Mouse (Mus musculus) liver (tissue): ENCODE data around the gene Trpd52l3.
"Not testable (repeated sequence)": the region's sequence is repeated elsewhere in the genome, so short reads cannot be mapped to it uniquely, and the experiment has no call there.

Source experiments
- DNase-seq: peaks from one replicate; pipeline ENCODE4 v3.0.0-alpha.2; 2020; ENCODE audit warnings: mixed read lengths

Gene Trpd52l3

DNA sequence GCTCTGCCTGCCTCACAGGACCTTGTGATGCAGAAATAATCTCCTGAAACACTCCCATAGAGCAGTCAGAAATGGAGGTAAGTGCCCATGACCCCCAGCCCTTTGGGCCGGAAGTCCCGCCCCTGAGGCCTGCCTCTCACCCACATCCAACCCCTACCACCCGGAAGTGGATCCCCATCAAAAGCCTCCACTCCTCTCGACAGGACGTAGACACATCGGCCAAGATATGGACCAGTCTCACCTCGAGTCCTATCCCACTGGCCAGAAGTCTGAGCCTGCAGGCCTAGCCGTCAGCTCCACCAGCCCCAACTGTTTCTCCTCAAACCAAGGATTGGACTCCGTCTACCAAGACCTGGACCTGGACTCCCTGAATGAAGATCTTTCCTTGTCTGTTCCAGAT lies at the start of gene Trpd52l3:
TSS of gene Trpd52l3 (plus strand) at position 170 of the 400 bp plus-strand sequence.
- DNase-seq: no peak

DNA sequence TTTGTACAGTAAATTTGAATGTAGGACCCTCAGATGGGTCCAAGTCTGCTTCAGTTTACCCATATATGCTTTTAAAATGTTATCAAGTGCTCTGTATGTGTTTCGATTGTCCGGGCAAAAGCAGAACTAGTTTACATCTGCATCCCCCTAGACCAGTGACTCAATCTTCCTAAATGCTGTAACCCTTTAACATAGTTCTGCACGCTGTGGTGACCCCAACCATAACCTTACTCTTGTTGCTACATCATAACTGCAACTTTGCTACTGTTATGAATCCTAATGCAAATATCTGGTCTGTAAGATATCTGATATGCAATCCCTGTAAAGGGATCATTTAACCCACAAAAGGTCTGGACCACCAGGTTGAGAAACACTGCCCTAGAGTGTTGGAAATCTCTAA lies 49.8 kb upstream of the Trpd52l3 start:
- no peak for DNase-seq

DNA sequence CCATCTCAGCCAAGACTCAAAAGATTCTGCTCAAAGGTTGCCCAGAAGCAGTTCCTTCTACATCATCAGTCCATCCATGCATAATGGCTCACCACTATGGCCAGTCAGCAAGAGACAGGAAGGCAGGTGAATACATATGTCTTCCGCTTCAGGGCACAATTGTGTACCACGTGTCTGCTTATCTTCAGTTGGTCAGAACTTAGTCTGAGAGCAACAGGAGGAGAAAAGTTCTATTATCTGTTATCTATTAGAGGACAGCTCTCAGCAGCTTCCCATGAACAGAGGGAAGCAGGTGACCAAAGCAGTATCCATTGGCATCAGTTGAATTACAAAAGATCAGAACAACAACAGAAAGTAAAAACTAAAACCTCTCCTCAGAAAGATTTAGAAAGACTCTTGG lies 48.1 kb upstream of the Trpd52l3 start:
- DNase-seq: no peak

DNA sequence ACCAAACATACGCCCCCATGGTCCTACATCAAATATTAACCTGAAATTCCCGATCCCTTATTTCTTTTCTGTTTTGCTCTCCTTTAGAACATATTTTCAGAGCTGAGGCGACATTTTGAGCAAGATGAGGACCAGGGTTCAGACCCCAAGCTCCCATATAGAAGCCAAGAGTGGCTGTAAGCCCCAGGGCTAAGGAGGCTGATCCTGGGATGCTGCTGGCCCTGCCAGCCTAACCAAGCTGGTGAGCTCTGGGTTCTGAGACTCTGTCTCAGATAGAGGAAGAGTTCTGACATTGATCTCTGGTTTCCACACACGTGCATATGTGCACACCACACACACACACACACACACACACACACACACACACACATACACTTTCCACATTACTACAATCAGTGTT lies 42.7 kb upstream of the Trpd52l3 start:
- no peak for DNase-seq

DNA sequence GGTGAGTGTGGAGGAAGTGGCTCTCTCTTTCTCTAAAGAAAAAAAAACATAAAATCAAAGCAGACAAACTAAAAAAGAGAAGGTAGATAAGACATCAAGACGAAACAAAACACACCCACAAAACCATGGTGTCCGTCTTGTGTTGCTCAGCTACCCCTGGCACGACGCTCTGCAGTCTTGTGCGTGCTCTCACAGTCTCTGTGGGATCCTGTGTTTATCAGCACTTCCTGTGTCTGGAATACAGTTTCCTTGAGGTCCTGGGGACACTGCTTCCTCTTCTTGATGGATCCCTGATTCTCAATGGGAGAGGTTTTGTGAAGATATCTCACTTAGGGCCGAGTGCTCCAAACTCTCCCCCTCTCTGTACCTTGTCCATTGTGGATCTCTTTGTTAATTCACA lies 41.7 kb upstream of the Trpd52l3 start:
- no peak for DNase-seq

DNA sequence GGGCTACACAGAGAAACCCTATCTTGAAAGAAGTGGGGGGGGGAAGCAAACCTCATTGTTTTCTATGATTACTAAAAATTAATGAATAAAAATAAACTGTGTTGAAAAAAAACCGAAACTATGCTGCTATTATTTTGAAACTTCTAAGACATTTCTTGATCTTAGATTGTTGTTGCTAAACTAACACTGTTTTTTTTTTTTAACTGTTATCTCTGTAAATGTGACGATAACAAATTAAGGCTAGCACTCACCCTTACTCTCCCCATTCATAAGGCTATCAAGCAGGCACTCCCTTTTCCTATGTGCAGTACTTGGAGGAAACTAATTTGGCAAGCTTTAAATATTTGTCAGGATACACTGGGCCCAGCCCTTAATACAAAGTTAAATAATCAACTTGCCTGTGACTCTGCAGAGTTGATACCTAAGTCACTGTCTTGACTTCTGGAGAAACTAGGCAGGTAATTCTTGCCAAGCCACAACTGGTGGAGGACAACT lies 39.9 kb upstream of the Trpd52l3 start:
- DNase-seq: no peak

DNA sequence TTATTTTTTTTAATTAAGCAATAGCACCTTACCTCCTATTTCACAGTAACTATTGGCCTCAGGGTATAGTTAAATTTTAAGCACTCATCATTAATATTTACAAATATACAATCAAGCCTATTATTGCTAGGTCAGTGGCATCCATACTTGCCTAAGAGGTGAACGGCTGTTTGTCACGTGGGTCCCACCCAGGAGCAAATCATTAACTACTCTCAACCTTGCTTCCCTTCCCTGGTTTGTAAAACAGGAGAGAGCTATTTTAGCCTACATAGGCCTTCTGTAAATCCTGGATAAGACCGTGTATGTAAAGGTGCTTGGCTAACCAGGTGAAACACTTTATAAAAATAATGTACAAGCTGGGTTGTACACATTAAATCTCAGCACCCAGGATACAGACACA lies 35.6 kb upstream of the Trpd52l3 start:
- no peak for DNase-seq

DNA sequence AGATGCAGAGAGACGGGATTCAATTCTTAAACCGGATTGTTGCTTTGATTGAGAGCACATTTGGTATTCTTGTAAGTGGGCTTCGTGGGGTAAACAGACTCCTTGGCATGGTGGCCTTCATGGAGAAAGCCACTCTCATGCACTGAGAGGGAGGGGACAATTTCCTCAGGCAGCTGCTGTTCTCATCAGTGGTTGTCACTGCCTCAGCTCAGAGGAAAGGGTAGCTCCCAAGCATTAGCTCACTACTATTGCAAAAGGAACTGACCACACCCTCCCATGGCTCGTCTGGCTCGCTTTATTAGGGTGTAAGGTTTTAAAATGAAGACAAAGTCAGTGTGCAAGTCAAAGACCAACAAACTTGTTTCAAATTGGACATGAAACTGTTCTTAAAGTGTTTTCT lies 30.2 kb upstream of the Trpd52l3 start:
- no peak for DNase-seq

DNA sequence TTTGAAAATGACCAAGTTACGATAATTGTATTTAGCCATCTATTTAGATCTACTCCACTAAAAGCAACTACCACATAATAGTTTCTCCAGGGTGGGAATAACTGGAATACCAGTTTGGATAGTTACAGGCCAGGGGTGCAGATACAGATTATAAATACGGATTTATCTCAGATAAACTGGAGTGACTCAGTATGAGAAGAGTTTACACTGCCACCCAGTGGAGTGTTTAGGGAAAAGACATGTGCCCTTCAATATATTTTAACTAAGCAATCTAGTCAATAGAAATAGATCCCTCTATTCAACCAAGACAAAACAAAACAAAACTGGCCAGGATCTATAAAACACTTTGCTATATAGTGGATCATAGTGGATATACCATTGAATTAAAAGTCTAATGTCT lies 24.7 kb upstream of the Trpd52l3 start:
- no peak for DNase-seq

DNA sequence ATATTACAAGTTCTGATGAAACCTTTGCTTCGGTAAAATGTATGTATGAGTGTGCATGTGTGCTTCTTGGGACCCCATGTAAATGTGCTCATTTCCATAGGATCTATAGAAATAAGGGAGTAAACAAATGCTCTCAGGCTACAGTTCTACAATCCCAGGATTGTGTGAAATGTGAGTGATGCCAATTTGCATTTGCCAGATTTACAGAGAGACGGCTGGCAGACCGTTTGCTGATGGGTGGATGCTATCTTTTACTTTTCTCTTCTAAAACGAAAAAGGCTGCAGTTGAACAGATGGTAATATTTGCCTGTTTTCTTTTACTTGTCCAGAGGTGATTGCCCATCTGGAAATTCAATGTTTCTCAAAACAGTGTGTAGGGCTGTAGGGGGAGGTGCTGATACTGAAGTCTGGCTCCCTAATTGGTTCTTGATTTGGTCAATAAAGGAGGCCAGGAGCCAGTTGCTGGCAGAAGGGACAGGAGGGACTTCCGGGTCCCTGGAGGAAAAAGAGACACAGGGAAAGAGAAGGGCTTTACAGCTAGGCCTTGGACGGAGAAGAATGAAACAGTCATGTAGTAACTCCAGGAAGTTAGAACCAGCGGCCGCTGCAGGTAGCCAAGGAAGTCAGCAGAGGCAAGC lies 24.0 kb upstream of the Trpd52l3 start:
- no peak for DNase-seq

DNA sequence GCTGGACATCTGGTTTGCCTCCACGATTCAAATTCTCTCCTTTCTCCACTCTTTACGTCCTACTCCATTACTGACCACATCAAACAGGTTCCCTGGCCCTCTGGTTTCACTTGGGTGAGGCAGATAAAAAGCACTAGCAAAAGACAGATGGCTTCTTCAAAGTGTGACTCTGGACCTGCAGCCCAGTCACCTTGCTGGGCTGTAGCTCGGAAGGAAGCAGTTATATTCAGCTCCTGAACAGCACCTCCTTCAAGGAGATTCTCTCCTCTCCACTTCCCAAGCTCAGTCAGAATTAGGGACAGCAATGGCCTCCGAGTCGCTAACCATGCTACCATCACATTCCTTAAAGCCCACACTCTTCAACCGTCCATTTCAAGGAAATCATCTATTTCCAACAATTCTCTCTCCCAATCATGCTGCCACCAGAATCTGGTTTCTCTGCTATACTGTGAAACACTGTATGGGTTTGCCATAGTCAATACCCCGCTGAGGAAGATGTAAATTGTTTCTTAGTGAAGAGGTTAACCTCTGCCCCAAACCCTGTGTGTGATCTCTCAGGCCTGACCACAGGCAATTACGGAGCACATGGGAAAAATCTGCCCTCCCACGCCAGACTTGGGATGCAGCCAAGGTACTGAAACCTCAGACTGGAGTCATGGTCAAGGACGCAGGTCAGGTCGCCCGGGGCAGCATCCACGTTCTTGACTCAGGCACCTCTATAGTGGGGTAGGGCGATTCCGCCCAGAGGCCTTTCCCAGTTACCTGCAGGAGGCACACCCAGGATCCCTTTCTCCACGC lies 19.2 kb upstream of the Trpd52l3 start:
- DNase-seq: no peak

DNA sequence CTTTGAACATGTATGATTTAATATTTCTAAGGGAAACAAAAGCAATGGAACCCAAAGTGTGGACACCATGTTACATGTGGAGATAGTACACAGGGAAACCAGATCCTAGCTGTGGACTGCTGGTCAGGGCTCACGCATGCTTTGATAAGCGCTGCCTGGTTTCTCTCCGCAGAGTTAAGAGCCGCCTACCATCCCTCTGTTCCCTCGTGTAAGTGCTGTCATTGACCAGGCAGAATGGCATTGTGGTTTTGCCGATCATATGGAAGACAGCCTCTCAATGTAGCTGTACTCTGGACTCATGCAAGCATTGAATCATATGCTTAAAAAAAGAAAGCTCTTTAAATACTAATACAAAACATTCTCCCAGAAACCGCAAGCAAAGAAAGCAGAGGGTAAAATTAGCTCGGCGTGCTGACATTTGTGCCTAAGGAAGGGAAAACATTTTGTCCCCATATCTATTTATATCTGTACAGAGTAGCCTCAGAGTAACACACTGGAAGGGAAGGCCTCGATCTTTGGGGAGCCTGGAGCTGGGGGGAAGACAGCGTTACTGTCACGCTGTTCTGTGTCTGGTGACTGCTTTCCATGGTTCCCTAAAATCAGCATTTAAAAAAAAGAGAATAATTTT lies 17.0 kb upstream of the Trpd52l3 start:
- no peak for DNase-seq

DNA sequence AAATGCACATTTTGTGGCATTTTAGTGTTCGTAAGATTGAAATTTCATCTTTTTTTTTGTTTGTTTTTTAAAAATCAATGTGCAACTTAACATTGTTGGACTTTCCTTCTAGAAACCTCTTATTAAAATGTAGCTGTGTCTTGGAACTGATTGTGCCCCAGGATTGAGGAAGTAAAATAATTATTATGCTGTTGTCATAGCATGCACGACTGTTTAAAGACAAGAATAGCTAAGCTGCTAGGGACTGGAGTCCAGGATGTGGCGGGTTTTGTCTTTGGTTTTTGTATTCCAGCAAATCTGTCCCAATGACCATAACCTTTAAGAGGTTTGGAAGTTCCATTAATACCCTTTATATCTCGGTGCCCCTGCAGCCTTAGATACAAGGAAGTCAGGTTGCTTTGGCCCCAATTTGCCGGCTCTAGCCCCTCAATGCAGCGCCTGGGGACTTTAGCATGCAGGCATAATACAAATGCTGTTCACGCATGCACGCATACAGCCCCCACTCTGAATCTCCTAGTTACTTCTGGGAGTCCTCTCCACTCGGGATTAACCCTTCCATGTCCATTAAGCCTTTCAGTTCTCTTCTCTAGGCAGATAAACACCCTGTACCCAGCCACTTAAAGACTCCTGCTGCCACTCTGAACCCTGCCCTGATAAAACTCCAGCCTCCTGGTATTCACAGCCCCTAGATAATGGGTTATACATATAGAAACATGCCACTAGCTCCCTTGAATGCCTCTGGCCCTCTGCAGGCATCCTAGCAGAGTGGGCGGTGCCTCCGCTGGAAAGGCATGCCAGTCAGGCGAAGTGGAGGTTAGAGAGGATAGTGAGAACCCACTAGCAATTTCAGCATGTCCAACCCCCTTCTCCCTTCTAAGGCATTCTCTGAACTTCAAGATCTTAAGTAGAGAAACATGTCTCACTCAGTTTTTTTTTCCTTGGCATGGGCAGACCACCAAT lies 2.9 kb upstream of the Trpd52l3 start:
- DNase-seq: no peak

DNA sequence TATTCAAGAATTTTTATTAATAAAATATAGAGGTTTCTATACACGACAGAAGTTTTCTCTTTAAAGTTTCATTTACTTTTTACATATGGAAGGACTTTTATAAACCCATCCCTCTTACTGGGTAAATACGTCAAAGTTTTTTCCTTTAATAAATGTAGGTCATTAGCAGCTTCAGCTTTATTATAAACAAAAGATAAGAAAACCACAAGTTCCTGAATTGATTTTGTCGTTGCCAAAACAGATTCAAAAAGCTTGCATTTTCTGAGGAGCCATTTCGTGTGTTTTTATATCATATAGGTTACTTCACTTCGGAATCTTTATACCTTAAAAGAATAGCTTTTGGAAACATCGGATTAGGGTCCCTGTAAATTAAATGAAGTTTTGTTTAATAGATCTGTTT lies 2.0 kb upstream of the Trpd52l3 start:
- DNase-seq: no peak

DNA sequence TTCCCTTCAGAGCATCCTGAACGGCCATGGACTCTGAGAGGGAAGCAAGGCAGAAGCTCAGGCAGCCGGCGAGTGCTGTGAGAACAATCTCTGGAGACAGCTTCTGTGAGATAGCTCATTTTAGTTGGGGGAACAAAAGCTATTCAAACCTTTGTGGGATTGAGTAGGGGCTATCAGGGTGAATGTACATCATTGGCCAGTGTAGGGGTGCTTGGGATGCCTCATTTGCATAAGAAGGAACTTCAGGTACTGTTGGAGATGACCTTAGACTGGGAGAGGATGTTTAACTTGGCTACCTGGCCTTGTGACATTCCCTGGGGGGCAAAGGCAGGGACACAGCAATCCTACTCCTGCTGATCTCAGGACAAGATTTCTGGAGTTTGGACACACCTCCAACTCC lies 2.8 kb downstream of the Trpd52l3 start:
- no peak for DNase-seq

DNA sequence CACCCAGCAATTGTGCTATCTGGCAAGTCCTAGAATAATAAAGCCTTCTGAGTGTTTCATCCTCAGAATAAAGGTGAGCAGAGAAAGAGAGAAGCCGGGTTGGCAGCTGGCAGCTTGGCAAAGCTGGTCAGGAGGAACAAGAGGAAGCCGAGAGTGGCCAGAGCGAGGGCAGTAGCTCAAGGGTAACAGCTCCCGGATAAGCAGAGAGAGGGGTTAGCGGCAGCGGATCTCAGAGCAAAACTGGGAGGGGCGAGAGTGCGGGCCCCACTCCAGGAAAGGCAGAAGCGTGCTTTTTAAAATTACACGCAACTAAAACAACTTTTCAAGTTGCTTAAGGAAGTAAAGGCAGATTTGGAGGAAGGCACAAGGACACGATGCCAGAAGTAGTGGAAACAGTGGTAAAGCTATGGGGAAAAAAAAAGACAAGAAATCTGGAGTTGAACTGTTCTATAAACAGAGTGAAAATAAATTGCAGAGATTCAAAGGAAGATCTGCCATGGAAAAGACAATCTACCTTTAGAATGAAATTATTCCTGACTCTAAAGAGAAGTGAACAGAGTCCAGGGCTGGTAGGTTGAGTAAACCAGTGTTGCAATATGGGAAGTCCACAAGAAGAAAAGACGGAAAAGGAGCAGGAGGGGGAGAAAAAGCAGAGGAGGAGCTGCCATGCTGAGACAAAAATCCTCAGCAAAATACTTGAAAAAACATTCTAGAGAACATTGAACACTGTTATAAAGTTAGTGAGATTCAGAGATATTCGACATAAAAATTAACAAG lies 7.1 kb downstream of the Trpd52l3 start:
- no peak for DNase-seq

DNA sequence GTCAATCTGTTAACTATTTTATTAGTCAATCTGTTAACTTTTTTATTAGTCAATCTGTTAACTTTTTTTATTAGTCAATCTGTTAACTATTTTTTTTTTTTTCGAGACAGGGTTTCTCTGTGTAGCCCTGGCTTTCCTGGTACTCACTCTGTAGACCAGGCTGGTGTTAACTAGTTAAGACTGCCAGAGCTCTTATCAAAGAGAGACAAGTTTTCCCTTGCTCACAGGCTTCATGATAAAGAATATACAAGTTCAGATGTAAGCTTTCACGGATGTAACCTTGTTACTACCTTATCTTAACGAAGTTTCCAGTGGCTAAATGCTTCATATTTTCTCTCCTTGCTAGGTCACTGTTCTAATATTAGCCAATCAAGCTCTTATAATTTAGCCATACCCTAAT lies 10.7 kb downstream of the Trpd52l3 start:
- DNase-seq: no peak

DNA sequence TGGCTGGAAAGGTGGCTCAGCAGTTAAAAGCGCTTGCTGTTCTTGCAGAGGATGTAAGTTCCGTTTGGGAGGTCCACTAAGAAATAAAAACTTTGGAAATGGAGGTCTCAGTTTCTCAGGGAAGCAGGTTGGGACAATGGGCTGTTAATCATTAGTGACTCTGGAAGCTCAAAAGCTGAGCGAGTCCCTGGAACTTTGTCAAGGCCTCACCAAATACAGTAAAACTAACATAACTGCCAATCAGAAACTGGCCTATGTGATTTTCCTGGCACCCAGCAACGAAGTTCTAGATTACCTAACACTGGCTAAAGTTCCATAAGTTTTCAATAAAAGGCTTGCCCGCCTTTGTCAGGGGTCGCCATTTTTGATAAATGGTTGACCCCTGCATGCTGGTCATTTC lies 12.6 kb downstream of the Trpd52l3 start:
- no peak for DNase-seq

DNA sequence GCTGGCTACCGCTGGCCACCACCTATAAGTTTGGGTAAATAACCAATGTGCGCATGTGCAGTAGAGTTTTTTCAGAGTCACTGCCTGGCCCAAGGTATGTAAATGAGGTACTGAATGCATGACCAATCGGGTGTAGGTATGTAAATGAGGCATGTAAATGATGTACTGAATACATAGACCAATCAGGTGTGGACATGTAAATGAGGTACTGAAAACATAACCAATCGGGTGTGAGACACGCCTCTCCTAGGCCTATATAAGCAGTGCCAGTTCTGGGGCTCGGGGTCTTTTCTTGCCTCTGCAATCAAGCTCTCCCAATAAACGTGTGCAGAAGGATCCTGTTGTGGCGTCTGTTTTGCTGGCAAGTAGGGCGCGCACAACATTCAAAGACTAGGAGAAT lies 19.8 kb downstream of the Trpd52l3 start:
- DNase-seq: not testable (repeated sequence)

DNA sequence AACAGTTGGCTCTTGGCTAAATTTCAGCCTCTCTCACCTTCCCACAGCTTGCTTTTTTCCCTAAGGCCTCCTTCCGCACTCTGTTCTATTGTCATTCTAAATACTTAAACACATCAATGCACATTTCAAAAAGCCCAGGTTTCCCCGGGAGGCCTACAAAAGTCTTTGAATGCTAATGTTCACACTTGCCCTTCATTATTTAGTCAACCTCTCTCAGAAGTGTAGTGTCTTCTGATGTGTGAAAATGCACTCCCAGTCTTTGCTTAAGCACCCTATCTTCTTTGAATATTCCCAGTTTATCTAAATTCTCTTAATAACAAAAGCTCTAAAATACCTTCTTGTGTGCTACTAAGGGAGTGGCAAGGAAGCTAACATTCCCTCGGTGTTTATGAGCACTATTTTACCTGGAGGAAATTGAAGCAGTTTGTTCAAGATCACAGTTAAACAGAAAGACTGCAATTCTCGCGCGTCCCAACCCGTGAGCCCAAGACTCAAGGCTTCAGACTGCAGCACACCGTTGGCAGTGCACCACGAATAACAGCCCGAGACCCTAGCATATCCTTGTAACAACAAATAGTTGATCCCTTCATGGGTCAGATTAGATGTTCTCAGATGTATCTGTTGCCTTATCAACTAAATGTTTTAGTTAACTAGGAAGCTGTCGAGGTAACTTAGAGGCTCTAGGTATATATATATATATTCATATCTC lies 25.6 kb downstream of the Trpd52l3 start:
- no peak for DNase-seq

DNA sequence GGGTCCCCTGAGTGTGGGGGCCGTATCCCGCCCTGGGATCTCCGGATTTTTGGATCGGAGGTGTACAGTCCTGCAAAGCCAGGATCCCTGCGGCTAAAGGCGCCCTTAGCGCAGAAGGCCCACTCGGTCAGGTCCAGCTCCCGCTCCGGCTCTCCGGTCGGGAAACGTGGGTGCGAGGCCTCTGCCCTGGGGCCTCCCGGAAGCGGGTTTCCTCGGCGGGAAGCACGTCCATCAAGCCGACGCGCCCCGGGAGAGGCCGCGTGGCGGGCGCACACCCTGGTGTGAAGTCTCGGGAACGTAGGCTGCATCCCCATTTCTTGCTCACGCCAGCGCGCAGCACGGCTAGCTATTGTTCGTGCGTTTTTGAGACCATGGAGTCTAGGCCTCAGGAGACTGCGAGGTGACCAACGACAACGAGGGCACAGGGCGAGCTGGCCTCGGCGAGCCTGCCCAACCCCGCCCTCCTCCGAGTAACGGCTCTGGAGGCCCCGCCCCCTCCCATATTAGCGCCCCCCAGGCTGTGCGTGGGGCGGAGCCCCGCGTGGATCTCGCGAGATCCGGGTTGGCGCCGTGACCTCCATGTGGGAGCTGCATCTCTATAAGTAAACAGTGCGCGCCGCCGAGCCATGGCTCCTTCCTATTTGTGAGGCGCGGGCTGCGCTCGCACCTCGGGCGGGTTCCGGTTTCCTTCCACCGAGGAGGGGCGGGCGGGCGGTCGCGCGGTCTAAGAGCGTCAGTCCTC lies 26.5 kb downstream of the Trpd52l3 start, which contains the start of gene Uhrf2:
TSS of gene Uhrf2 (plus strand) at position 620 of the 742 bp plus-strand sequence.
- peak; percentile 97 for DNase-seq
